Mouse (Mus musculus) lung, adult 18-20 months (tissue): ENCODE measurements around the gene Leng8.

Experiments
- DNase-seq, 2 experiments: peaks; one replicate each; pipeline ENCODE4 v3.0.0; 2022; ENCODE audit warnings: mixed read lengths in 2 of 2

Leng8 gene

DNA sequence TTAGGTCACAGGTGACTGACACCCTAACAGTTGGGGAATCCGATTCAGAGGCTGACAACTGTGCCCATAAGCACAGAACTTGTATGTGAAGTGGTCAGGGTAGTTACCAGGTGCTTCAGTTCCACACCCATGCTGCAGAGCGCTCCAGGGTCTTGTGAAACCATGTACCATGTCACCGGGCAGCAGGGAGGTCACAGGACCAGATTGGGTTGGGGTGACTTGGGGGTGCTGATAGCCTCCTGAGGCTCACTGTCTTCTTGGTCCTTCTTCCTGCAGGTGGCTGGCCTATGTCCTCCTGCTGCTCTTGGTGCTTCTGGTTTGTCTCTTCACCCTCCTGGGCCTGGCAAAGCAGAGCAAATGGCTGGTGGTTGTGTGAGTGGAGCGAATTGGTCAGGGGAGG, 8.9 kb upstream of the Leng8 start:
- no peak for DNase-seq

DNA sequence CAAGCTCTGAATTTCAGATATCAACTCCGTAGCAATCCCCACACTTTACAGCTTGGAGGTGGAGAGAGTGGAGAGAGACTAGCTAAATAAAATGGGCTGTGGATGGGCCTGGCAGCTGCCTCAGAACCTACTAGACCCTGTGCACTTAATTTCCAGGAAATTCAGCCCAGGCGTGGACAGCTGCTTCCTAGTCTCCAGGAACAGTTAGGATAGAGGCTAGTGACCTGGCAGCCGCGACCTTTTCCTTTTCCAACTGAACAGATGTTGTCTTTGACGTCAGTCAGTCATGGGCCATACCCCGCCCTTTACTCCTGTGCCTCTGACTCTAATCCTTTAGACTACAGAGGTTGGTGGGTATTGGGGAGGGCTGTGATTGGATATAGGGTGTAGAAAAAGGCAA, 8.0 kb upstream of the Leng8 start:
- peak; percentile 38 to 59 for DNase-seq

DNA sequence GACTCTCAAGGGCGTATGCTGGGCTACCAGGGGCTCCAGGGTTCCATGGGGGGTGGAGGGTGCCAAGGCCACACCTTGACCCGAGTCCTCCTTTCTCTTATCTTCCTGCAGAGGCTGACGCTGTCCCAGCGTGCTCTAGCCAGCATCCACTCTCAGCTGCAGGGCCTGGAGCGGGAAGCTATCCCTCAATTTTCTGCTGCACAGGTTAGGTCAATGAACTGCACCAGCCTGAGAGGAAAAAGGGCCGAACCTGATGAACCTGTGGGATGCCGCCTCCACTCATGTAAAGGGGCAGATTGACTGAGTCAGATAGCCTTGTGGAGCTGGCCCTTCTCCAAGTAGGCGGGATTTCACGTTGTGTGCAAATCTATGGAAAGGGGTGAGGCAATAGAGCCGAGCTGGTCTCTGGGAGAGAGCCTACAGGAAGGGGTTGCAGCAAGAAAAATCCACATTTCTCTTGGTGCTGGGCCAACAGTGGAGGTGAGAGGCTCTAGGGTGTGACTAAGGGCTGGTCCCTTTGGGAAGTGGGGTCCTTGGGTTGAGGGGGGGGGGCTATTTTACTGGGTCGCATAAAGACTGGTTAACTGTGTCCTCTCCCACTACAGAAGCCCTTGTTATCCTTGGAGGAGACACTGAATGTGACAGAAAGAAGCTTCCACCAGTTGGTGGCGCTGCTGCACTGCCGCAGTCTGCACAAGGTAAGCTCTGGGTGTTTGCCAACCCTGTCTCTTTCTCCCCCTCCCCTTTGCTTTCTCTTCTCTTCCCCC, 6.0 kb upstream of the Leng8 start:
- peak; percentile 70 to 79 for DNase-seq

DNA sequence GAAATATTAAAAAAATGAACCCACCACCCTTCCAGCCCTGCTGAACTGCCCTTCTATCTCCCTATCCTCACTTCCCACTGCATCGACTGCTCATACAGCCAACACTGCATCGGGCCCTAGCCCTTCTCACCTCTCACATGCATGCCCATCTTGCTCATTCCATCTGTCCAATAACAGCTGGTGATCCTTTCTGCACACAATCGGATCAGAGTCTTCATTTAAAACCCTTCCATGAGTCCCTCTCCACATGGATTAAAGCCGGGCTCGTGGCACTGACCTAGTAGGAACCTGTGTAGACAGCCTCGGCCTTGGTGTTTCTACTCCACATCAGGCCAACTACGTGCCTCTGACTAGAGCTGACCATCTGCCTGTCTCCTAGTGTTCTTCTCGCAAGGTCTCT, 4.9 kb upstream of the Leng8 start:
- no peak for DNase-seq

DNA sequence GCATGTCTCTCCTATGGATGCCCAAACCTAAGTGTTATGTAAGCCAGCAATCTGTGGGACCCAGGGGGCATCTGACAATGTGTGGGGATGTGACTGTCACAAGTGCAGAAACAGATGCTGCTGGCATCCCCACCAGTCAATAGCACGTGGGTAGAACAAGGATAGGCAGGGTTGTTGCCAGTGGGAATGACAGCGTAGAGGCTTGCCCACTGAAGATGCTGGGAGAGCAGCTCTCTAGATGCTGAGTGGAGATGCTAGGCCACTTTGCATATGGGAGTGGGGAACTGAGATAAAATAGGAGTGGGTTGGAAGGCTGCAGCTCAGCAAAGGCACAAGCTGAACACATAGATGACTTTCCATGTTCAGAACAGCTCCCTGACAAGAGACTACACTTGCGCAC, 4.3 kb upstream of the Leng8 start:
- no peak for DNase-seq

DNA sequence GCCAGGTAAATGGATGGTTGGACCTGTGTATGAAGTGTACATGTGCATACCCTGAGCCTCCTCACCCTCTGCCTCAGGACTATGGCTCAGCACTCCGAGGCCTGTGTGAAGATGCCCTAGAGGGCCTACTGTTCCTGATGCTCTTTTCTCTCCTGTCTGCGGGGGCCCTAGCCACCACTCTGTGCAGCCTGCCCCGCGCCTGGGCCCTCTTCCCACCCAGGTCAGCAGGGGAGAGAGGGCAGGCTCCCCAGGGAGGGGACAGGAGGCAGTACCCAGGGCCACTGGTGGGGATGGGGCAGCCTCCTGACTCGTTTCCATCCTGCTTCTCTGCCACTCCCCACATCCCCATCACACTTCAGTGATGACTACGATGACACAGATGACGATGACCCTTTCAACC, 3.8 kb upstream of the Leng8 start:
- DNase-seq: no peak

DNA sequence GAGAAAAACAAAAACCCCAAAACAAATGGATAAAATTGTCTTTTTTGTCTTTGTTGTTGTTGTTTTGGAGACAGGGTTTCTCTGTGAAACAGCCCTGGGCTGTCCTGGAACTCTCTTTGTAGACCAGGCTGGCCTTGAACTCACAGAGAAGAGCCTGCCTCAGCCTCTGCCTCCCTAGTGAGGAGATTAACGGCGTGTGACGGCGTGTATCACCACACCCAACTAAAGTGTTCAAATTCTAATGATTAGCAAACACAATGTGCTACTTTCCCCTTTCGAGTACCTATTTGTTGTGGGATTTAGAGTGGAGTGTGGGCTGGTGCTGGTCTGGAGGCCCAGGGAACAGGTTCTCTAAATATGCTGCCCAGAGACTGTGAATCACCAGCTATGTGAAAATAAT, 1.9 kb upstream of the Leng8 start:
- DNase-seq: no peak

DNA sequence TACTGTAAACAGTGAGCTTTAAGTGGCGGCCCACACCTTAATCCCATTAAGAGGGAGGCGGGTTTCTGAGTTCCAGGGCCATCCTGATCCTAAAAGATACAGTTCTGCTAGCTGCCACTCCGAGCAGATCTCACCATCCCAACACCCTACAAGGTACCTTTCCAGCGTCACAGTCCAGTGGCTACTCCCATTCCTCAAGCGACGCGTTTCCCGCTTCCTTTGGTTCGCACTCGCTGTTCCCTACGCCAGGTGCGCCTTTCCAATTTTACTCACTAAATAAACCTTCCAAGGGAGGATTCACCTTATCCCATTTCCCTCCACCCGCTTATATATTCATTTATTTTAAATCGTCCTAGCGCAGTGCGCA, 452 bp upstream of the Leng8 start:
- no peak for DNase-seq

DNA sequence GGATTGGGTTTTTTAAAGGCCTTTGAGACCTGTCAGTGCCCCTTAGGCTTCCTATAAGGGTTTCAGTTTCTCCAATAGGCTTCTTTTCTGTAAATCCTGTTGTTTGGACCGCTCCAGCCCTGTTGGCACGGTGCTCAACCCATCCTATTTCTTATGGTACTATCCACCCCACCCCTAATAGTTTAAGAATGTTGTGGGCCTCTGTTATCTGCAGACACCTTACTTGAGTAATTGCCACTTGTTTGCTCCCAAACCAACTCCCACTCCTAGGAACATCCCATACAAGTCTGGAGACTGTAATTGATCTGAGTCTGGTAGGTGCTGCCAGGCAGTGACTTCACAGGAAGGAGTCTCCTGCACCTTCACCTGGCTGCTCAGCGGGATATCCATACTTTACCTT, 907 bp downstream of the Leng8 start:
- no peak for DNase-seq

DNA sequence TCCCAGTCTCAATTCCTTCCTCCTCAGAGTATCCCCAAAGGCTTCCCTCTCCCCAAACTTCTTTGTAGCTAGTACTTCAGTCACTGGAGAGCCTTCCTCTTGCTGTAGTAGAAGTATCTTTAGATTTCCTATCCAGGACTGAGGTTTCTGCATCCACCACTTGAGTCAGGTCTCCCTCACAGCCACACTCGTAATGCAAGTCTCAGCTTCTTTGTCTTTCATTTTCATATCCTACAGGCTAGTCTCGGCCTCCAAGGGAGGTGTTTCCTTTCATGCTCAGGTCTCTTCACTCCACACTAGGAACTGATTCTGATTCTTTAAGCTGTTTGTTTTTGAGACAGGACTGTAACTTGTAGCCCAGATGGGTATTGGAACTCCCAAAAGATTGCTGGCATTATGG, 1.3 kb downstream of the Leng8 start:
- DNase-seq: no peak

DNA sequence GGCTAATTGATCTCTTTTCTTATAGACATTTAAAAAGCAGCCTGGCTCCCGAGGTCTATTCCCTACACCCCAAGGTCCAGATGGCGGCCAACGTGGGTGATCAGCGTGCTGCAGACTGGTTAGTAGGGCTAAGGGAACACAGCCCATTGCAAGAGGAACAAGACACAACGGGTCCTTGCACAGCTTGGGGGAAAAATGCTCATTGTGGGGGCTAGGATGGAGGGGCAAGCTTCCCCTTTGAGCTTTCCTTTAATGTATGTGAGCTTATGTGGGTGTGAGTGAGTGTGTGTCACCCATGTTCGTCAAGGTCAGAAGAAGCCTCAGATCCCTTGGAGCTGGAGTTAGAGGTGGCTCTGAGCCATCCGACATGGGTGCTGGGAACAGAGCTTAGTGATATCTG, 1.8 kb downstream of the Leng8 start:
- DNase-seq: no peak

DNA sequence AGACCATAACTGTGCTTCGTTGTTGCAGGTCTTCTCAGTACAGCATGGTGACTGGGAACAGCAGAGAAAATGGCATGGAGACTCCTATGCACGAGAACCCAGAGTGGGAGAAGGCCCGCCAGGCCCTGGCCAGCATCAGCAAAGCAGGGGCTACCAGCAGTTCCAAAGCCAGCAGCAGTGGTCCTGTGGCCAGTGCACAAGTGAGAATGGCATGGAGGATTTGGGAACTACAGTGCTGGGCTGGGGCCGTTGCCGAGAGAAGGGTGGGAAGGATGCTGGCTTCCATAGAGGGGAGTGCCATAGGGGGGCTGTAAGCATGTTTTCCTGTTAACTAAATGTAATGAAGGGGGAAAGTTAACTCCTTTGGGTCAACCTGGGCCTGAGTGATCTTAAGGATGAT, 2.6 kb downstream of the Leng8 start:
- DNase-seq: no peak

DNA sequence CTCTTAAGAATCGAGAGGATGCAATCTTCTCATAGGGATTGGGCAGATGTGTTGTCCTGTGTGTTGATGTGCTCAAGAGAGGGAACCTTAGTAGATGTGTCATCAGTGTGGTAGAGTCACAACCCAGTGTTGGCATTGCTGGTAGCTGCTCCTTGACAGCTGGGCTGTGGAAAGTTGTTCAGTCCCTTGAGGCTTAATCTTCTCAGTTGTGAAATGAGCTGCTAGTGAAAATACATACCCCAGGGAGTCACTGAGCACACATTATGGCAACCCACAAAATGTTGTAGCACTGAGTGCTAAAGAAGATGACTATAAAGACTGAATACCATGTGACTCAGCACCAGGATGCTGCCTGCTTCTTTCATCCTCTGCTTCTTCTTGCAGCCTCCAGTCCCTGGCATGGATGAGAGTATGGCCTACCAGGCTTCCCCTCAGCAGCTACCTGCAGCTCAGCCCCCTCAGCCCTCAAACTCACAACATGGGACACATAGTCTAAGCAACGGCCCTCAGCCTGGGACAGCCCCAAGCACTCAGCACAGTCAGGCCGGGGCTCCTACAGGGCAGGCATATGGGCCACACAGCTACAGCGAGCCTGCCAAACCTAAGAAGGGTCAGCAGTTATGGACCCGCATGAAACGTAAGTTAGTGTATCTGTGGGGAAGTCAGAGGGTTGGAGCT, 4.9 kb downstream of the Leng8 start:
- no peak for DNase-seq

DNA sequence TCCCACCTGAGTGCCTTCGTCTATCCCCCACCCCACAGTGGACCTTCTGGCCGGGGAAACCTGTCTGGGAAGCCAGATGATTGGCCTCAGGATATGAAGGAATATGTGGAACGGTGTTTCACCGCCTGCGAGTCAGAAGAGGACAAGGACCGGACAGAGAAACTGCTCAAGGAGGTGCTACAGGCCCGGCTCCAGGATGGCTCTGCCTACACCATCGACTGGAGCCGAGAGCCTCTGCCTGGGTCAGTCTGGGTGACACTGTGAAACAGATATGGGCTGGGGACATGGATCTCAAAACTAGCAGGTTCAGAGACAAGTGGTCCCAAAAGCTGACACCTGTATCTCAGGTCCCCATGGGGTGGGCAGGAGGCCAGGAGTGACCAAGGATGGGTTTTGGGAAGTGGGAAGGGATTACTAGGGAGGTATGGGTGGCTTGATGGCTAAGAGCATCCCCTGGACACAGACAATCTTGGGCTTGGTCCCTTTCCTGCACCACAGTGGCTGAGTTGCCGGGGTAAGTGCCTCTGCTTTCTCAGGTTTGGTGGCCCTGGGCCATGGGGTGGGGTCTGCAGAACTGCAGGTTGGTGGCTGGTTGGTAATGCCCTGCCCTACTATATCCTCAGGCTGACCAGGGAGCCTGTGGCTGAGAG, 6.1 kb downstream of the Leng8 start:
- DNase-seq: no peak

DNA sequence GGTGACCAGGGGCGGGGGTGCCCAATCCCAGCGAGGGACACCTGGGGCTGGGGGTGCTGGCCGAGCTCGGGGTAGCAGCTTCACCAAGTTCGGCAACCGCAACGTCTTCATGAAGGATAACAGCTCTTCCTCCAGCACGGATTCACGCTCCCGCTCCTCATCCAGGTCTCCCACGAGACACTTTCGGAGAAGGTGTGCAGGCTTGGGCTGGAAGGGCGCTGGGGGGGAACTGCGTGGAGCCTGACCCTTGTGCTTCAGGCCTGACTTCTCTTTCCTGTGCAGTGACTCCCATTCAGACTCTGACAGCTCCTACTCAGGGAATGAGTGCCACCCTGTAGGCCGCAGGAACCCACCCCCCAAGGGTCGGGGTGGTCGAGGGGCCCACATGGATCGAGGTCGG, 6.7 kb downstream of the Leng8 start:
- DNase-seq: no peak

DNA sequence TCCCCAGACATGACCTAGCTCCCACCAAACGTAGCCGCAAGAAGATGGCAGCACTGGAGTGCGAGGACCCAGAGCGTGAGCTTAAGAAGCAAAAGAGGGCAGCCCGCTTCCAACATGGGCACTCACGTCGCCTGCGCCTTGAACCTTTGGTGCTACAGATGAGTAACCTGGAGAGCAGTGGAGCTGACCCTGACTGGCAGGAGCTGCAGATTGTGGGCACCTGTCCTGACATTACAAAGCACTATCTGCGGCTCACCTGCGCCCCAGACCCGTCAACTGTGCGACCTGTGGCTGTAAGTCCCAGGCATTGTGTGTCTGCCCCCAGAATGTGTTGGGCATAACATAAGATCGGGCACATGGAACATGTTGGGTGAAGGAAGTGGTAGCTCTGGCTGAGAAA, 7.2 kb downstream of the Leng8 start:
- no peak for DNase-seq

DNA sequence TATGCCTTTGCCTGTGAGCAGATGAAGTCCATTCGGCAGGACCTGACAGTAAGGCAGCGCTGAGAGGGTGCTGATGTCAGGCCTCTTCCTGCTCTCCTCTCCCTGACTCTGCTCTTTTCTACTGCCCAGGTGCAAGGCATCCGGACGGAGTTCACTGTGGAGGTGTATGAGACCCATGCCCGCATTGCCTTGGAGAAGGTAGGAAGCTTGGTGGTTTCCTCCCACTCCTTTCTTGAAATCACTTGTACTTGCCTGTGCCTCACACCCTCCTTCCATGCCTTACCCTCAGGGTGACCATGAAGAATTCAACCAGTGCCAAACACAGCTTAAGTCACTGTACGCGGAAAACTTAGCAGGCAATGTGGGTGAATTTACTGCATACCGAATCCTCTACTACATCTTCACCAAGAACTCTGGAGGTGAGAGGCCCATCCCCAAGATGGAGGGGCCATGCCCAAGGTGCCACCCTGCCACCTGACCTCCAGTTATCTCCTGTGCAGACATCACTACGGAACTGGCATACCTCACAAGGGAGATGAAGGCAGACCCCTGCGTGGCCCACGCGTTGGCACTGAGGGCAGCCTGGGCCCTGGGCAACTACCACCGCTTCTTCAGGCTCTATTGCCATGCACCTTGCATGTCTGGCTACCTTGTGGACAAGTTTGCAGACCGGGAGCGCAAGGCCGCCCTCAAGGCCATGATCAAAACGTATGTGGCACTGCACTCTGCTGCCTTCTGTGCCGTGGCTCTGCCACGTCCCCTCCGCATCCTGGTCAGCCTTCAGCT, 8.1 kb downstream of the Leng8 start:
- no peak for DNase-seq

DNA sequence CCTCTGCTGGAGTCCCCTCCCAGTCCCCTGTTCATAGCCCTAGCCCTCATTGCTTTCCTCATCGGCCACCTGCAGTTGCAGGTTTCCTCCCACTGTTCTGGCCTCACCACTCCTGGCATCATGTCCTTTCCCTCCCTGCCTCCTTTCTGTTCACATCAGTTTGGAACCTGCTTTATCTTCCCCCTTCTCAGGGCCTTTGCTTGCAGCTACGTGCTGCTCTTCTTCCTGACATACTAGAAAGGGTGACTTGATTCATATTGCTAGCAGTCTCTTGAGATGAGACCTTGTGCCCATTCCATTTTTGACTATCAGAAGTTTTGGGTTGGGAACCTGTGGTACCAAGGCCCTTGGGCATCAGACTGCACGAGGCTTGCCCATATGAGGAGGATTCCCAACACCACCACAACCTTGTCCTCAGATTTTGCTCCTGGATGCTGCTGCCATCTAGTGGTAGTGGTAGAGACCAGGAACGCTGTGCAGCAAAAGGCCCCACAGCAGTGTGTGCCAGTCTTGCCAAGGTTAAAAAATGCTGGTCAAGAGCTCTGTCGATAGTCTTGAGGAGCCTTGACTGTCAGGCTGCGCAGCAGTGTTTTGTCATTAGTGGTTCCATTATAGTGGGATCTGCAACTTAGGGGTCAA, 8.8 kb downstream of the Leng8 start:
- peak; percentile 58 to 61 for DNase-seq

DNA sequence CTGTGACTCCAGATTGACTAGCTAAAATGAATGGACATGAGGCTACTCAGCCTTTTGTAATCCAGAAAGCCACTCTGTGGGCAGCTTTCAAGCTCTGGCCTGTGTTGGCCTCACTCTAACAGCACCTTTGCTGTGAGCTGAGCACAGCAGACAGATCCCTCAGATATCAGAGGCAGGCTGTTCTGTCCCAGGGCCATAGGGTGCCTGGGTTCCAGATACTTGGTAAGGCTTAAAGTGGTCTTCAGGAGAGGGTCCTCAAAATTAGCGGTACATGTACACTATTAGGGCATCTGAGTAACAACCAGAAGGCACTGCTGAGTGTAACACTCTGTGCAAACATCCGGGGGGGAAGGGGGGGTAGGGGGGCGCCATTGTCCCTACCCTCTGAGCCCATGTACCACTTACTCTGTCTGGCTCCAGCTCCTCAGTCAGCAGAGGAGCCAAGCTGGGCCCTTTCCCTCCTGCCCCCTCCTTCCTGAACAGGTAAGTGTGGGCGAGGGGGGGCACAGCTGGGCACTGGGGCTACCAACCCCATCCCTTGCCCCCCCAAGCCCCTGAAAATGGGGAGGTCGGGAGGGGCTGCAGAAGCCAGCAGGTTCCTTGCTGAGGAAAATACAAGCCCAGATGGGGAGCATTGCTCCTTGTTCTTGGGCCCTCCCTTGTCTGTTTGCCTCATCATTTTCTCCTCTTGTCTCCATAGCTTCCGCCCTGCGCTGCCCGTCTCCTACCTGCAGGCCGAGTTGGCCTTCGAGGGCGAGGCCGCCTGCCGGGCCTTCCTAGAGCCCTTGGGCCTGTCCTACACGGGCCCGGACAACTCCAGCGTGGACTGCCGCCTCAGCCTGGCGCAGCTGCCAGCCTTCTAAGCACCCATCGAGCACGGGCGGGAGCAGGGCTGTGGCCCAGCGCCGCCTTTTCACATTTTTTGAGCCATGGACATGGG, 9.7 kb downstream of the Leng8 start:
- no peak for DNase-seq

DNA sequence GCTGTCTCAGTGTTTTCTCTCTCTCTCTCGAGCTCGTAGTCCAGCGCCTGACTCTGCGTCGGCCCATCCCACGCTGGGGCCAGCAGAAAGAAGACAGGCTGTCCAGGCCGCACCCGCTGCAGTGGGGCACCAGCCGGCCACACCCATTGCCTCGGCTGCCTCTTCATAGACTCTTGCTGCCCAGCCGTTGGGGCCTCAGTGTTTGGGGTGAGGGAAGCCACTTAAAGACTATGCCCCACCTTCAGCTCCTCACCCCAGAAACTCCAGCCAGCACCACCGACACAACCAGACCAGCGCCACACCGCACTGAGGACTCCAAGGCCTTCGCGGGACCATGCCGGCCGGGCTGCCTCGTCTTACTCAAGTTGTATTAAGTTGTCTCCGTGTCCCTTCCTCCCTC, 10.5 kb downstream of the Leng8 start:
- DNase-seq: no peak

DNA sequence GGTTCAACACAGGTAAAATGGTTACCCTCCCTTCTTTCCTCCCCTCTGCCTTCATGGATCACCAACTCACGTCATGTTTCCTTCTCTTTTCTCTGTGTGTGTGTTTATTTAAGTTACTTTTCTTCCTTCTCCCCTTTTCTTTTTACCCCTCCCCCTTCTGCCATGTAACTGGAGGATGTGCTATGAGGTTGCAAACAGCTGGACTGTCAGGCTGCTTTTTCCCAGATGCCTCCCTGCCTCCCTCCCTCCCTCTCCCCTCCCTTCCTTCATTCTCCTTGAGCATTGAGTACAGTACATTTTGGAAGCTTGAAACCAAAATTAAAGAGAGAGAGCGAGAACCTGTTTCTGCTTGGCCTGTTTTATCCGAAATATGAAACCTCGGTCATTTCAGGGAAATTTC, 11.0 kb downstream of the Leng8 start:
- DNase-seq: no peak
